Mouse (Mus musculus) kidney, postnatal 25 days (tissue): ENCODE data around the gene Cyth3.

Experiments used
- DNase-seq, 2 experiments: peaks; one replicate each; pipeline ENCODE4 v3.0.0; 2021; ENCODE audit warnings: mixed read lengths in 2 of 2

Gene Cyth3

GRCm38 (mm10) chr5:143616657-143617329 lies 5.5 kb upstream of the Cyth3 start:
- DNase-seq: no peak

- DNase-seq: peak in 1 of 2 experiments; percentile 48
Observed at GRCm38 (mm10) chr5:143617487-143618209, 4.6 kb upstream of the Cyth3 start.

GRCm38 (mm10) chr5:143618585-143618984 lies 3.7 kb upstream of the Cyth3 start:
- DNase-seq: no peak

GRCm38 (mm10) chr5:143620196-143620595 lies 2.1 kb upstream of the Cyth3 start:
- no peak for DNase-seq

GRCm38 (mm10) chr5:143620941-143621340 lies 1.3 kb upstream of the Cyth3 start:
- DNase-seq: peak; percentile 83 to 86

GRCm38 (mm10) chr5:143622623-143623150 lies 440 bp downstream of the Cyth3 start:
- DNase-seq: no peak

- DNase-seq: peak in 1 of 2 experiments; percentile 38
Observed at GRCm38 (mm10) chr5:143623356-143624295, 1.4 kb downstream of the Cyth3 start.

GRCm38 (mm10) chr5:143624449-143624848 lies 2.2 kb downstream of the Cyth3 start:
- no peak for DNase-seq

- peak; percentile 40 to 69 for DNase-seq
Observed at GRCm38 (mm10) chr5:143625497-143625896, 3.2 kb downstream of the Cyth3 start.

- peak in 1 of 2 experiments; percentile 36 for DNase-seq
Observed at GRCm38 (mm10) chr5:143625940-143626588, 3.8 kb downstream of the Cyth3 start.

GRCm38 (mm10) chr5:143627507-143627906 lies 5.3 kb downstream of the Cyth3 start:
- no peak for DNase-seq

GRCm38 (mm10) chr5:143627926-143628325 lies 5.7 kb downstream of the Cyth3 start:
- DNase-seq: no peak

GRCm38 (mm10) chr5:143629686-143630085 lies 7.4 kb downstream of the Cyth3 start:
- no peak for DNase-seq

- peak in 1 of 2 experiments; percentile 31 for DNase-seq
Observed at GRCm38 (mm10) chr5:143630214-143630613, 8.0 kb downstream of the Cyth3 start.

GRCm38 (mm10) chr5:143630738-143631137 lies 8.5 kb downstream of the Cyth3 start:
- no peak for DNase-seq

GRCm38 (mm10) chr5:143631559-143631958 lies 9.3 kb downstream of the Cyth3 start:
- no peak for DNase-seq

- DNase-seq: peak; percentile 68 to 77
Observed at GRCm38 (mm10) chr5:143632674-143633557, 10.7 kb downstream of the Cyth3 start.

- no peak for DNase-seq
Observed at GRCm38 (mm10) chr5:143633558-143633871, 11.3 kb downstream of the Cyth3 start.

- DNase-seq: no peak
Observed at GRCm38 (mm10) chr5:143633877-143634276, 11.6 kb downstream of the Cyth3 start.

- DNase-seq: peak; percentile 39 to 64
Observed at GRCm38 (mm10) chr5:143634550-143635112, 12.4 kb downstream of the Cyth3 start.

- DNase-seq: peak in 1 of 2 experiments; percentile 49
Observed at GRCm38 (mm10) chr5:143635358-143635757, 13.1 kb downstream of the Cyth3 start.
